Mouse (Mus musculus) forebrain, embryonic 14.5 days (tissue): Measurements from ENCODE around the gene Gcnt4. TPM values are rescaled to one million over a fixed set of nuclear protein-coding genes. Genes with fewer than 3 reads are reported as not detected.
"Not testable (repeated sequence)": the region's sequence is repeated elsewhere in the genome, so short reads cannot be mapped to it uniquely, and the experiment has no call there.

Experiments used
- ATAC-seq: fragments of 200-750 bp; cut with Nextera tagmentation; 2 replicates; pipeline ENCODE4 v1.8.0; 2017; ENCODE audit warnings: mild to moderate bottlenecking, moderate library complexity
- DNase-seq: peaks from one replicate; pipeline ENCODE4 v3.0.0-alpha.2; 2015; ENCODE audit warnings: low spot score
- H3K27ac ChIP-seq: fragments of 300-500 bp; sonication (generic); 2 replicates; pipeline ENCODE4 v1.5.1; 2014; ENCODE audit warnings: low read depth, mild to moderate bottlenecking, control low read depth, low read length, moderate library complexity
- H3K27me3 ChIP-seq: fragments of 300-500 bp; sonication (generic); replicated peaks from 2 replicates; pipeline ENCODE4 v1.6.1; 2014; ENCODE audit warnings: low read length, control low read depth, mixed read lengths; ENCODE audit not compliant: control insufficient read depth, insufficient read depth
- H3K36me3 ChIP-seq: fragments of 300-500 bp; sonication (generic); 2 replicates; pipeline ENCODE4 v1.6.1; 2014; ENCODE audit warnings: low read length, control low read depth; ENCODE audit not compliant: control insufficient read depth, insufficient read depth
- H3K4me1 ChIP-seq: fragments of 300-500 bp; sonication (generic); 2 replicates; pipeline ENCODE4 v1.6.1; 2014; ENCODE audit warnings: antibody characterized with exemption, low read length, control low read depth; ENCODE audit not compliant: control insufficient read depth, insufficient read depth
- H3K4me2 ChIP-seq: fragments of 300-500 bp; sonication (generic); 2 replicates; pipeline ENCODE4 v1.6.1; 2014; ENCODE audit warnings: mild to moderate bottlenecking, control low read depth, low read length
- H3K4me3 ChIP-seq: fragments of 300-500 bp; sonication (generic); 2 replicates; pipeline ENCODE4 v1.5.1; 2014; ENCODE audit warnings: low read depth, low read length, control low read depth
- H3K9ac ChIP-seq: fragments of 300-500 bp; sonication (generic); 2 replicates; pipeline ENCODE4 v1.6.1; 2014; ENCODE audit warnings: mild to moderate bottlenecking, low read length, control low read depth, moderate library complexity
- H3K9me3 ChIP-seq: fragments of 300-500 bp; sonication (generic); replicated peaks from 2 replicates; pipeline ENCODE4 v1.6.1; 2016; ENCODE audit warnings: low read length, control low read depth, mixed read lengths; ENCODE audit not compliant: control insufficient read depth
- WGBS: fragments of 180-500 bp; shearing (Covaris S2); extraction: QIAGEN DNeasy Blood & Tissue Kit; methylation state at CpG from one replicate; pipeline ENCODE4 v1.1.7; 2014; 5-methylcytosine and 5-hydroxymethylcytosine counted together
- polyA plus RNA-seq: library from polyadenylated mRNA; unstranded; fragments of >200 nt; fragmentation: Nextera tagmentation; extraction: Ambion mirVana; gene quantifications from 2 replicates; pipeline ENCODE4 v1.2.1, GENCODE M21; 2014

Gene Gcnt4
- 0.04 and 0.08 TPM in 2 replicates for polyA plus RNA-seq

DNA sequence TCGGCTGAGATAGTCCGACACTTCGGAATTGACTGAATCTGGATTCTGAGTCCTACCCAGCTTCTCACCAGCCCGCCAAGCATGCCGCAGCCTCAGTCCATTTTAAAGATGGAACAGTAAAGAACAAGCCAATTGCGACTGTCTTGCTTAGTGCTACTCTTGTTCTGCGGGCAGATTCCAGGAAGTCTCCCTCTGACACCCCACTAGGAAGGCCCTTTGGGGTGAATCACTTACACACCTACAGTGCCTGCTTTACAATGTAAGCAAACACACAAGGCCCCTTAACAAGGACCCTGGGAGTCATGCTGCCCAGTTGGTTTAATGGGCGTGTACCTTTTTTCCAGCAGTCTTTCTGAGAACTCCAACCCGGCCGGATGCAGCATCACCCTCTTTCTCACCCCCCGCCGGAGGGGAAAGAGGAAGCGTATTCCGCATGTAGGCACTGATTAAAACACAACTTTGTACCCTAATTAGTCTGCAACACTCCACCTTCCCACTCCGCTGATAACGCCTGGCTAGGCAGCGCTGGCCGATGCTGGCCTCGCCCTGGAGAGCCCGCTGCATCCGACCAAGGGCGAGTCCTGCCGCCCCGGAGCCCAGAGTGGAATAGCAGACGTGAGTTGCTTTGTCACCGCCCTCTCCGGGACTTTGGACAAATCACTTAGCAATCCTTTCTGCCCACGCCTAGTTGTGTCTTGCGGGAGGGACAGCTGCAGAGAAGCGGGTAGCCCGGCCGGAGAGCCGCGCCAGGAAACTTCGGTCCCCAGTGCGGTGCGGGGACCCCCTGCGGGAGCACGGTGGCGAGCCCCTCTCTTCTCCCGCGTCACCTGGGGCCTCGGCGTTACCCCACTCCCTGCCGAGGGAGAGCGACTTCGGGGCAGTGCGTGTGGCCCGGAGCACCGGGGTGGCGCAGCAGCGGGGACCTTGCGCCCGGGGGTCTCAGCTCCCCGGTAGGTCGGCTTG is at the start of gene Gcnt4:
Gene Gcnt4, plus strand, starts transcription at position 691 of the 963 bp plus-strand sequence.
- 13% methylated on average over 42 of the region's 56 CpGs for WGBS
- H3K4me2 ChIP-seq = peak within 1 kb of the TSS; percentile 100
- H3K9me3 ChIP-seq = no peaks in the 10 kb centered on the region
- H3K4me1 ChIP-seq = 0 out of 2 replicates have a peak, but pooled peaks cover 2% of the 10 kb centered on the region
- no peaks in the 10 kb centered on the region for H3K36me3 ChIP-seq
- ATAC-seq (peak; percentile 69), DNase-seq (peak; percentile 49)
- H3K4me3 ChIP-seq = peak within 1 kb of the TSS; percentile 66
- no peak within 1 kb of the TSS for H3K27ac ChIP-seq
- peak within 1 kb of the TSS; percentile 64 for H3K9ac ChIP-seq
- peaks cover 22% of the 10 kb centered on the region for H3K27me3 ChIP-seq

DNA sequence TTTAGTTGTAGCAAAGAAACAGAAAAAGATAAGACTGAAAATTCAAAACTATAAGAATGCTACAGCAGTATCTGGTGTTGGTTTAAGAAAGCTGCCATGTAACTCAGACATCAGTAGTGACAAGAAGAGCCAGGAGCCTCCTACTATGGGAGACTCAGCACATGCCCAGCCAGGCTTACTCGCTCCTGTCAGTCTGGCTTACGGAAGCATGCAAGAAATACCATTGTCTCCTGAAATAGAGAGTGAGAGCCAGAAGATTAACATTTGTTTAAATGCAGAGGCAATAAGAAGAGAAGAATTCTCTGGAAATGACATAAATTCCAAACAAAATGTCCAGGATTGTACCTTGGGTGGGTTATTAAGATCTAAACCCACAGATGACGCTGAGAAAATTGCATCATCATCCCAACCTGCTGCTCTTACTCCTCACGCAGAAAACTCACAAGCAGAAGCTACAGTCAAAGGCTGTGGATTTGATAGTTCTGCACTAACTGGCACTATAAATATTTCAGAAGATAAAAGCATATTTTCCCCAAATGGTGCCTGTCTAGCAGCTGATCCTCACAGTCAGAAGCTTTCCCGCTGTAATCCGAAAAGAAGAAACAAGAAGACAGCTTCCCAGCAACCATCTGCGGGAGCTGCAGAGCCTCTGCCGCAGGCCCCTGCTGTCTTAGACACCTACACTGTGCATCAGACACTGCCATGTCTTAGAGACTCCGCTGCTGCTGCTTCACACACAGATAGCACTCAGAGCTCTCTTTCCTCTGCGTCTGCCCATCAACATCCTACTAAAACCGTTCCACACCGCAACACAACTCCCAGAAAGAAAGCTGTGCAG is 46.0 kb upstream of the Gcnt4 start:
- DNase-seq (peak; percentile 25), ATAC-seq (no peak)
- no peaks in the 10 kb centered on the region for H3K4me1 ChIP-seq
- no peaks in the 10 kb centered on the region for H3K9me3 ChIP-seq
- WGBS = 70% methylated on average over 12 of the region's 12 CpGs
- H3K27me3 ChIP-seq = no peaks in the 10 kb centered on the region
- H3K9ac ChIP-seq = no peak overlapping the region
- no peak overlapping the region for H3K4me2 ChIP-seq
- no peaks in the 10 kb centered on the region for H3K36me3 ChIP-seq
- no peak overlapping the region for H3K4me3 ChIP-seq
- H3K27ac ChIP-seq = no peak overlapping the region

DNA sequence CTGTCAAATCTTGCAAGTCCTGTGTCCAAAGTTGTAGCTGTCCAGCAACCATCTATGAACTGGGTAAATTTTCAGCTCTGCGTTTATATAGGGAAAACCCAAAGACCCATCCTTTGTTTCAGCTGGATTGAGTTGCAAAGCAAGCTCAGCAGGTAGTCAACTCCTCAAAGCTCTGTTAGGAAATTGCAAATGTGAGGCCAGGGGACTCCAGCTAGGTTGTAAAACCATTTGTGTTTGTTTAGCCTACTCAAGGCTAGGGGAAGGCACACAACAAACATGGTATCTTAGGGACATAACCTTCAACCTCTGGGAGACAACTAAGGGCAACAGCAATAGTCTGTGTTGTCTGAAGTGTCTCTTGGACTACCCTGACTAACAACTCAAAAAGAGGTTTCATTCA is 40.0 kb upstream of the Gcnt4 start:
- Histone ChIP-seq H3K9ac (no peak overlapping the region), H3K36me3 (no peaks in the 10 kb centered on the region), H3K4me3 (no peak overlapping the region), H3K4me2 (no peak overlapping the region), H3K9me3 (no peaks in the 10 kb centered on the region), H3K4me1 (no peaks in the 10 kb centered on the region), H3K27ac (no peak overlapping the region), H3K27me3 (no peaks in the 10 kb centered on the region)
- 30% methylated on average over 1 of the region's 1 CpGs for WGBS
- no peak for ATAC-seq
- no peak for DNase-seq

DNA sequence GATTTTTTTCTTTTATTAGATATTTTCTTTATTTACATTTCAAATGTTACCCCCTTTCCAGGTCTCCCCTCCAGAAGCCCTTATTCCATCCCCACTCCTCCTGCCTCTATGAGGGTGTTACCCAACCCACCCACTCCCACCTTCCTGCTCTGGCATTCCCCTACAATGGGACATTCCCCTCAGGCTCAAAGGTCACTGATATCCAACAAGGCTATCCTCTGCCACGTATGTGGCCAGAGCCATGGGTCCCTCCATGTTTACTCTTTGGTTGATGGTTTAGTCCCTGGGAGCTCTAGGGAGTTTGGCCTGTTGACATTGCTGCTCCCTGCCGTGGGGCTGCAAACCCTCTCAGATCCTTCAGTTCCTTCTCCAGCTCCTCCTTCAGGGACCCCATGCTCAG is 34.5 kb upstream of the Gcnt4 start:
- no peak overlapping the region for H3K4me3 ChIP-seq
- H3K36me3 ChIP-seq = no peaks in the 10 kb centered on the region
- no peak overlapping the region for H3K9ac ChIP-seq
- no peaks in the 10 kb centered on the region for H3K4me1 ChIP-seq
- H3K4me2 ChIP-seq = no peak overlapping the region
- no peaks in the 10 kb centered on the region for H3K9me3 ChIP-seq
- no peak for ATAC-seq
- 63% methylated on average over 2 of the region's 2 CpGs for WGBS
- DNase-seq = no peak
- H3K27me3 ChIP-seq = no peaks in the 10 kb centered on the region
- H3K27ac ChIP-seq = no peak overlapping the region

DNA sequence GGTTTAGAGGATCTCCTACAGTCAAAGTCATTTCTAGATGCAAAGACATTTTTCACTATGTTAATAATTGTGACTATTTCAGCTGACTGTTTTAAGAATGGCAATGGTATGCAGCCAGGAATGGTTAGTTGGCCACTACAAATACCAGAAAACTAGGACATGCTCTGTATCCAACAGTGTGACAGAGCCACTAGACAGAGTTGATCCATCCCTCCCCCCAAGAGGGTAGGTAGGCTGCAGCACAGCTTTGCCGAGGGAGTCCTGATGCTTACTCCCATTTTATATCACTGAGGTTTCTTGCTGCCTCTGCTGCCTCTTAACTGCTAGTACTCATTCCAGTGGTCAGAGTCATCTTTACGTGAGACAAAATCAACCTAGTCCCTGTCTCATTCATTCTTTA is 29.3 kb upstream of the Gcnt4 start:
- ATAC-seq = no peak
- H3K9ac ChIP-seq = no peak overlapping the region
- H3K27ac ChIP-seq = no peak overlapping the region
- no peak for DNase-seq
- 79% methylated on average over 2 of the region's 2 CpGs for WGBS
- no peaks in the 10 kb centered on the region for H3K4me1 ChIP-seq
- no peaks in the 10 kb centered on the region for H3K9me3 ChIP-seq
- no peak overlapping the region for H3K4me3 ChIP-seq
- H3K36me3 ChIP-seq = no peaks in the 10 kb centered on the region
- no peak overlapping the region for H3K4me2 ChIP-seq
- H3K27me3 ChIP-seq = no peaks in the 10 kb centered on the region

DNA sequence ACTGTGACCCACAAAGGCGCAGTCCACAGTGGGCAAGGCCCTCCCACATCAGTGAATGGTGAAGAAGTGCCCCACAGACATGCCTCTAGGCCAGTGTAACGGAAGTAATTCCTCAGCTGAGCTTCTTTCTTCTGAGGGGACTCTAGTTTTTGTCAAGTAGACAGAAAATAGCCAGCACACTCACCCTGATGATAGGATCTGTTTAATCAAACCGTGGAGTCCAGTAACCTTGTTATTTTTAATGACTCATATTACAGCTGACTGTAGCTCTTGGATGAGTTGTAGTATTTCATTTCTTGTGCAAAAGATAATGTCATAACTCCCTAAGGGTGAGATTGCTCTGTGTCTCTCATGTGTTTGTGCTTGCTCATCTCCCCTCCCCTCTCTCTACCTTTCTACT is 17.8 kb upstream of the Gcnt4 start:
- no peak for ATAC-seq
- Histone ChIP-seq H3K4me3 (no peak overlapping the region), H3K36me3 (no peaks in the 10 kb centered on the region), H3K4me2 (no peak overlapping the region), H3K27me3 (no peaks in the 10 kb centered on the region), H3K4me1 (no peaks in the 10 kb centered on the region), H3K27ac (no peak overlapping the region), H3K9ac (no peak overlapping the region), H3K9me3 (no peaks in the 10 kb centered on the region)
- DNase-seq = no peak
- 58% methylated on average over 3 of the region's 3 CpGs for WGBS

DNA sequence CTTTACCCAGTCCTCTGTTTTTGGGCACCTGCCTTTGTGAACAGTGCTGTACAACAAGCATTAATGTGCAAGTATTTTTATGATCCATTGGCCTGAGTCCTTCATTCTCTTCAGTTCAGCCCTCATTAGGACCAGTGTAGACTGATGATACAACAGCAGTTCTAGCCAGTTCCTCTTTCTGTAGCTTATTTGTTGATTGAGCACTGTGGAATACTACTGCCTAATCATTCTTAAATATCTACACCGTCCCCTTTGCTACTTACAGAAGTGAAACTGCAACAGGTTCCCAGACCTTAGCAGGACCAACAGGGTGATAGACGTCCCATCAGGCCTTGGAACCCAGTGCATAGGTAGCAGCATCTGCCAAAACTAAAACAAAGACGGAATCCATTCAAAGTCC is 13.3 kb upstream of the Gcnt4 start:
- Histone ChIP-seq H3K36me3 (no peaks in the 10 kb centered on the region), H3K9me3 (no peaks in the 10 kb centered on the region), H3K4me2 (no peak overlapping the region), H3K4me3 (no peak overlapping the region), H3K27me3 (no peaks in the 10 kb centered on the region), H3K27ac (no peak overlapping the region), H3K9ac (no peak overlapping the region), H3K4me1 (no peaks in the 10 kb centered on the region)
- 90% methylated on average over 3 of the region's 3 CpGs for WGBS
- ATAC-seq (no peak), DNase-seq (no peak)

DNA sequence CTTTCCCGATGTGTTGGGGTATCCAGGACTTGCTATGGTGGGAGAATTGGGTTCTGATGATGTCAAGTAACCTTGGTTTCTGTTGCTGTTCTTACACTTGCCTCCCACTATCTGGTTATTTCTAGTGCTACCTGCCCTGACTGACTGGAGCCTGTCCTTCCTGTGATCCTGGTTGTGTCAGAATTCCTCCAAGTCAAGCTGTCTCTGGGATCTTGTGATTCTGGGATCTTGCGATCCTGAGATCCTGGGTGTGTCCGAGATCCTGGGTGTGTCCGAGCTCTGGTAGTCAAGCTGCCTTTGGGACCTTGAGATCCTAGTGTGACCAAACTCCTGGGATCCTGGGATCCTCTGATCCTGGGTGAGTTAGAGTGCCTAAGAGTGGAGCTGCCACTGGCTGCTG is 1.4 kb upstream of the Gcnt4 start:
- H3K9ac ChIP-seq, ATAC-seq, DNase-seq, H3K36me3 ChIP-seq, H3K9me3 ChIP-seq, H3K4me2 ChIP-seq, H3K4me3 ChIP-seq, H3K4me1 ChIP-seq, H3K27ac ChIP-seq: not testable (repeated sequence)
- H3K27me3 ChIP-seq = peaks cover 22% of the 10 kb centered on the region
- over 99% methylated on average over 4 of the region's 4 CpGs for WGBS
